Mouse (Mus musculus): ENCODE results near the gene Ucp3. TPM values are rescaled to one million over a fixed set of nuclear protein-coding genes. Genes with fewer than 3 reads are reported as not detected.
A peak's percentile ranks its signal among the peaks of the same experiment; 100 is the strongest.

The Ucp3 gene
- polyA plus RNA-seq, 1 experiment from 2014 or later: not detected

DNA sequence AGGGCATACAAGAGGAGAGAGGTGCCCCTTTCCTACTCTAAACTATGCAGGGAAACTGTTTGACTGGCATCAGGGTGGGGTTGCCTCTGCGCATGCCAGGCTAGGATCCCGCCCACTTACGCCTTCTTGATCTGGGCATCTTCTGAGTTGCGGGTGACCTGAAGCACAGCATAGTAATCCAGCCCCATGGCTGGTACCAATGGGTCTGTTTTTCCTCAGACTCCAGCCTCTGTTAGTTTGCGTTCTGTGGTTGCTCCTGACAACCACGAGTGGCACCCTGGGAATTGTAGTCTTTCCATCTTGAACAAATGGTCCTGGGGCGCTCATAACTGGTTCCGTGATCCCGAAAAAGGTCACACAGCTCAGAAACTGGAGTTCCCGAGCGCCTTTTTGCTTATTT is 41.8 kb downstream of the Ucp3 start, which contains the start of gene Dnajb13:
Gene Dnajb13, minus strand, starts transcription at position 388 of the 400 bp plus-strand sequence.
- no peaks in the 10 kb centered on the region for H3K4me1 ChIP-seq (ENCODE audit: control insufficient read depth, insufficient read depth, low read length)
- no peaks in the 10 kb centered on the region for H3K27me3 ChIP-seq (ENCODE audit: control insufficient read depth, insufficient read depth, low read depth, low read length)
- H3K36me3 ChIP-seq (ENCODE audit: control insufficient read depth, insufficient read depth, low read length): no peaks in the 10 kb centered on the region
- H3K27ac ChIP-seq (ENCODE audit: low read length): no peak within 1 kb of the TSS
- H3K9ac ChIP-seq (ENCODE audit: low read depth, low read length): no peak within 1 kb of the TSS
- WGBS: 48% methylated on average over 11 of the region's 11 CpGs
- ATAC-seq: peak; percentile 71
- H3K4me3 ChIP-seq (ENCODE audit: low read depth, low read length): no peak within 1 kb of the TSS
- peak within 1 kb of the TSS; percentile 1 for H3K4me2 ChIP-seq (ENCODE audit: low read length)
- H3K9me3 ChIP-seq (replicated peaks; ENCODE audit: control insufficient read depth, low read length, poor library complexity, severe bottlenecking): no peaks in the 10 kb centered on the region

DNA sequence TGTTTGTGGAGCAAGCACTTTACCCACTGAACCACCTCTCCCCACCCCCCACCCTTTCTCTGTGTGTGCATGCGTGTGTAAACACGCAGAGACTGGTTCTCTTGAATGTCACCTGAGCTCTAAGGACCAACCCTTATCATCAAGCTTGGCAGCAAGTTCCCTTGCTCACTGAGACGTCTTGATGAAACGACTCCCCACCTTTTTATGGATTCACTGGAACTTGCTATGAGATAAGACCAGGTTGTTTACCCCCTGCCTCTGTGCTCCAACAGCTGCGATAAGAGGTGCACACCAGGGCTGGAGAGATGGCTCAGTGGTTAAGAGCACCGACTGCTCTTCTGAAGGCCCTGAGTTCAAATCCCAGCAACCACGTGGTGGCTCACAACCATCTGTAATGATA is 47.4 kb downstream of the Ucp3 start:
- Histone ChIP-seq H3K9ac (ENCODE audit: low read depth, low read length) (no peak overlapping the region), H3K4me1 (ENCODE audit: control insufficient read depth, insufficient read depth, low read length) (no peaks in the 10 kb centered on the region), H3K27me3 (ENCODE audit: control insufficient read depth, insufficient read depth, low read depth, low read length) (no peaks in the 10 kb centered on the region), H3K36me3 (ENCODE audit: control insufficient read depth, insufficient read depth, low read length) (no peaks in the 10 kb centered on the region), H3K27ac (ENCODE audit: low read length) (no peak overlapping the region), H3K9me3 (replicated peaks; ENCODE audit: control insufficient read depth, low read length, poor library complexity, severe bottlenecking) (no peaks in the 10 kb centered on the region), H3K4me3 (ENCODE audit: low read depth, low read length) (no peak overlapping the region), H3K4me2 (ENCODE audit: low read length) (no peak overlapping the region)
- WGBS: 70% methylated on average over 7 of the region's 7 CpGs
- ATAC-seq: no peak

DNA sequence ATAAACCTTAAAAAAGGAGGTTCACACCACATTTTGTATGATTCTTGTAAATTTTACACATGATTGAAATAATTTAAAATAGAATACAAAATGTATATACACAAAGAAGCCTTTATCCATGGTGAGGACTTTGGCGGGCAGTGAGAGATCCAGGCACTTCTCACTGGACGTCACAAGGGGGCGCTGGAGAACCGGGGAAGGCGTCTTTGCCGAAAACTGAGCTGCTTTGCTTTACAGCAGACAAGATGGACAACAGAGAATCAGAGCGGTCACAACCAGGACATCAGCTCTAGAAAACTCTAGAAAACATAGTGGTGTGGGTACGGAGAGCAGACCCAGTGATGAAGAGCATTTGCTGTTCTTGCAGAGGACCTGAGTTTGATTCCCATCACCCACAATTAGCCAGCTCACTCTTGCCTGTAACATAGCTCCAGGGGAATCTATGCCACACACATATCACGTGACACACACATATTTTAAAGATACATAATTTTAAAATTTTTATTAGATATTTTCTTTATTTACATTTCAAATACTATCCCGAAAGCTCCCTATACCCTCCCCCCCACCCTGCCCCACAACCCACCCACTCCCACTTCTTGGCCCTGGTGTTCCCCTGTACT is 48.0 kb downstream of the Ucp3 start:
- Histone ChIP-seq H3K27ac (ENCODE audit: low read length) (no peak overlapping the region), H3K27me3 (ENCODE audit: control insufficient read depth, insufficient read depth, low read depth, low read length) (no peaks in the 10 kb centered on the region), H3K4me1 (ENCODE audit: control insufficient read depth, insufficient read depth, low read length) (no peaks in the 10 kb centered on the region), H3K9ac (ENCODE audit: low read depth, low read length) (no peak overlapping the region), H3K4me3 (ENCODE audit: low read depth, low read length) (no peak overlapping the region), H3K9me3 (replicated peaks; ENCODE audit: control insufficient read depth, low read length, poor library complexity, severe bottlenecking) (no peaks in the 10 kb centered on the region), H3K4me2 (ENCODE audit: low read length) (0 out of 2 replicates have a peak overlapping the region, but pooled peaks have one; percentile 2), H3K36me3 (ENCODE audit: control insufficient read depth, insufficient read depth, low read length) (no peaks in the 10 kb centered on the region)
- 19% methylated on average over 10 of the region's 10 CpGs for whole genome bisulfite sequencing
- ATAC-seq: no peak

DNA sequence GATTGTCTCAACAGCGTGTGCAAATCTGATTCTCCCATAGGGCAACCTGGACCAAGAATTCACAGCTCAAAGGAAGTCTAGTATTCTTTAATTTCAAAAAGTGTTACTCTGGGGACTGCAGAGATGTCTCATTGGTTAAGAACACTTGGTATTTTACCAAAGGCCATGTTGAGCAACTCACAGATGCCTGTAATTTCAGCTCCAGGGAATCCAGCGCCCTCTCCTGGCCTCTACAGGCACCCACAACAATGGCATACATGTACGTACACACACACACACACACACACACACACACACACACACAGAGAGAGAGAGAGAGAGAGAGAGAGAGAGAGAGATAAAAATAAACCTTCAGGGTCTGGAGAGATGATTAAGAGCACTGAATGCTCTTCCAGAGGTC is 49.4 kb downstream of the Ucp3 start:
- Histone ChIP-seq H3K4me2 (ENCODE audit: low read length) (no peak overlapping the region), H3K9ac (ENCODE audit: low read depth, low read length) (no peak overlapping the region), H3K36me3 (ENCODE audit: control insufficient read depth, insufficient read depth, low read length) (no peaks in the 10 kb centered on the region), H3K9me3 (replicated peaks; ENCODE audit: control insufficient read depth, low read length, poor library complexity, severe bottlenecking) (no peaks in the 10 kb centered on the region), H3K27me3 (ENCODE audit: control insufficient read depth, insufficient read depth, low read depth, low read length) (no peaks in the 10 kb centered on the region), H3K4me1 (ENCODE audit: control insufficient read depth, insufficient read depth, low read length) (no peaks in the 10 kb centered on the region), H3K27ac (ENCODE audit: low read length) (no peak overlapping the region), H3K4me3 (ENCODE audit: low read depth, low read length) (no peak overlapping the region)
- ATAC-seq: no peak
- 75% methylated on average over 3 of the region's 3 CpGs for WGBS

DNA sequence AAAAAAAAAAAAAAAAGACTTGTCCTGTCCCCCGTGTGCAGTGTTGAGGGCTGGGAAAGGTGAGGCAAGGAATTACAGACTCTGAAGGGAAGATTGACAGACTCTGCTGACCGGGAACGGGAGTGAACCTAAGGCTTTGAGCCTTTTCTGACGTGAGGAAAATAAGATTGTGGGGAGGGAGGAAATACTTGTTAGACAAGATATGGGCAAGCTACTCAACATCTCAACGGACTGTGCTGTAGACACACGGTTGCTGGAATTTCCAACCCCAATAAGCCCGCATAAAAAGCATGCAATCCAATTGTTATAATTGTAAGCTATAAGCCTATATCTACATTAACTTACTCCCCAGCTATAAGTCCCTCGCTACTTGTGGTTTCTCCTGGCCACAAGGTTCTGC is 51.9 kb downstream of the Ucp3 start:
- H3K4me2 ChIP-seq (ENCODE audit: low read length): no peak overlapping the region
- H3K27me3 ChIP-seq (ENCODE audit: control insufficient read depth, insufficient read depth, low read depth, low read length): no peaks in the 10 kb centered on the region
- no peaks in the 10 kb centered on the region for H3K4me1 ChIP-seq (ENCODE audit: control insufficient read depth, insufficient read depth, low read length)
- H3K36me3 ChIP-seq (ENCODE audit: control insufficient read depth, insufficient read depth, low read length): no peaks in the 10 kb centered on the region
- no peak for ATAC-seq
- H3K4me3 ChIP-seq (ENCODE audit: low read depth, low read length): no peak overlapping the region
- H3K9ac ChIP-seq (ENCODE audit: low read depth, low read length): no peak overlapping the region
- WGBS: 80% methylated on average over 8 of the region's 8 CpGs
- H3K27ac ChIP-seq (ENCODE audit: low read length): no peak overlapping the region
- no peaks in the 10 kb centered on the region for H3K9me3 ChIP-seq (replicated peaks; ENCODE audit: control insufficient read depth, low read length, poor library complexity, severe bottlenecking)

DNA sequence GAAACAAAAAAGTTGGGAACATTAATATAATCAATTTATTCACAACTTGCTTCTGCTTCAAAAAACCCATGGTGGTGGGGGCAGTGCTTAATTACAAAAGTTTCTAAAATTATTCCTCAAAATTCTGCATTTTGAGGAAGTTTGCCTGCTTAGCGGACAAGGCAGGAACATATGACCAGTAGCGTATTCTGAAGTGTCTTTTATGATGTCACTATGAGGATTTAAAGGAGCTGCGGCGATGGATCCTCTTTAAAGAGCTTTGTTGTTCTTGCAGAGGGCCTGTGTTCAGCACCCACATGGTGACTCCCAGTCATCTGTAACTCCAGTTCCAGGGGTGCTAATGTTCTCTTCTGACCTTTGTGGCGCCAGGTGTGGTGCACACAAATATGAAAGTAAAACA is 58.0 kb downstream of the Ucp3 start:
- ATAC-seq: no peak
- 91% methylated on average over 5 of the region's 5 CpGs for WGBS

GRCm38 (mm10) chr7:100533503-100533902 is 60.7 kb downstream of the Ucp3 start:
- Histone ChIP-seq H3K27me3 (ENCODE audit: control insufficient read depth, insufficient read depth, low read depth, low read length) (no peaks in the 10 kb centered on the region), H3K36me3 (ENCODE audit: control insufficient read depth, insufficient read depth, low read length) (no peaks in the 10 kb centered on the region), H3K9me3 (replicated peaks; ENCODE audit: control insufficient read depth, low read length, poor library complexity, severe bottlenecking) (no peaks in the 10 kb centered on the region), H3K9ac (ENCODE audit: low read depth, low read length) (no peak overlapping the region), H3K4me2 (ENCODE audit: low read length) (no peak overlapping the region), H3K27ac (ENCODE audit: low read length) (no peak overlapping the region), H3K4me3 (ENCODE audit: low read depth, low read length) (no peak overlapping the region), H3K4me1 (ENCODE audit: control insufficient read depth, insufficient read depth, low read length) (peaks cover 9% of the 10 kb centered on the region)
- no peak for ATAC-seq
- 80% methylated on average over 2 of the region's 2 CpGs for WGBS

More for the DNA sequence above, 58.0 kb downstream of the Ucp3 start:
- Histone ChIP-seq H3K36me3 (ENCODE audit: control insufficient read depth, insufficient read depth, low read length) (no peaks in the 10 kb centered on the region), H3K4me3 (ENCODE audit: low read depth, low read length) (no peak overlapping the region), H3K4me1 (ENCODE audit: control insufficient read depth, insufficient read depth, low read length) (no peaks in the 10 kb centered on the region), H3K9ac (ENCODE audit: low read depth, low read length) (no peak overlapping the region), H3K4me2 (ENCODE audit: low read length) (no peak overlapping the region), H3K9me3 (replicated peaks; ENCODE audit: control insufficient read depth, low read length, poor library complexity, severe bottlenecking) (no peaks in the 10 kb centered on the region), H3K27ac (ENCODE audit: low read length) (no peak overlapping the region), H3K27me3 (ENCODE audit: control insufficient read depth, insufficient read depth, low read depth, low read length) (no peaks in the 10 kb centered on the region)

GRCm38 (mm10) chr7:100534216-100534615 is 61.4 kb downstream of the Ucp3 start:
- no peaks in the 10 kb centered on the region for H3K27me3 ChIP-seq (ENCODE audit: control insufficient read depth, insufficient read depth, low read depth, low read length)
- peaks cover 4% of the 10 kb centered on the region; the same call in 1 of the 2 replicates for H3K36me3 ChIP-seq (ENCODE audit: control insufficient read depth, insufficient read depth, low read length)
- no peak overlapping the region for H3K9ac ChIP-seq (ENCODE audit: low read depth, low read length)
- no peaks in the 10 kb centered on the region for H3K9me3 ChIP-seq (replicated peaks; ENCODE audit: control insufficient read depth, low read length, poor library complexity, severe bottlenecking)
- WGBS: 87% methylated on average over 3 of the region's 3 CpGs
- peaks cover 9% of the 10 kb centered on the region for H3K4me1 ChIP-seq (ENCODE audit: control insufficient read depth, insufficient read depth, low read length)
- H3K27ac ChIP-seq (ENCODE audit: low read length): no peak overlapping the region
- H3K4me2 ChIP-seq (ENCODE audit: low read length): no peak overlapping the region
- H3K4me3 ChIP-seq (ENCODE audit: low read depth, low read length): no peak overlapping the region
- no peak for ATAC-seq

- Histone ChIP-seq H3K4me3 (ENCODE audit: low read depth, low read length) (no peak overlapping the region), H3K4me2 (ENCODE audit: low read length) (peak overlapping the region; percentile 58), H3K36me3 (ENCODE audit: control insufficient read depth, insufficient read depth, low read length) (peaks cover 16% of the 10 kb centered on the region), H3K27ac (ENCODE audit: low read length) (no peak overlapping the region), H3K27me3 (ENCODE audit: control insufficient read depth, insufficient read depth, low read depth, low read length) (no peaks in the 10 kb centered on the region), H3K4me1 (ENCODE audit: control insufficient read depth, insufficient read depth, low read length) (peaks cover 9% of the 10 kb centered on the region), H3K9ac (ENCODE audit: low read depth, low read length) (no peak overlapping the region), H3K9me3 (replicated peaks; ENCODE audit: control insufficient read depth, low read length, poor library complexity, severe bottlenecking) (no peaks in the 10 kb centered on the region)
- ATAC-seq: no peak
- WGBS: 80% methylated on average over 2 of the region's 2 CpGs
Measured at GRCm38 (mm10) chr7:100535831-100536230, 63.0 kb downstream of the Ucp3 start.
